Comparison of ENCODE assay signal across 17 mouse cellular contexts in genomic region chr6:108516248-108516647, GRCm38 (mm10).
"Had no signal": no experiment of that assay in that cellular context is flagged by ENCODE, and none has a peak within 500 bp of the region (broad histone marks: within the 10 kb centered on the region; RNA-seq: fewer than 3 reads in every experiment).

No protein-coding gene starts in this region.

- H3K27ac ChIP-seq: macrophage; midbrain, embryonic 12.5 days; neural tube, embryonic 12.5 days; stomach, embryonic 15.5 days; stomach, postnatal 0 days had no signal

- H3K9me3 ChIP-seq: lung, embryonic 15.5 days; megakaryocyte, embryonic 14.5 days; midbrain, embryonic 12.5 days; neural tube, embryonic 12.5 days; stomach, embryonic 15.5 days had no signal

- DNase-seq: lung, adult 2 months; lung, postnatal 14 days; lung, postnatal 36 days; midbrain, embryonic 14.5 days; right cerebral cortex, postnatal 14 days; thymus, adult 2 months; thymus, postnatal 25 days; thymus, postnatal 4 days had no signal

- H3K4me3 ChIP-seq: lung, embryonic 15.5 days; megakaryocyte, embryonic 14.5 days; midbrain, embryonic 12.5 days; neural tube, embryonic 12.5 days; stomach, embryonic 15.5 days had no signal

- H3K27me3 ChIP-seq: lung, embryonic 15.5 days; megakaryocyte, embryonic 14.5 days; midbrain, embryonic 12.5 days; neural tube, embryonic 12.5 days; stomach, embryonic 15.5 days had no signal

- H3K36me3 ChIP-seq: midbrain, embryonic 12.5 days; neural tube, embryonic 12.5 days; stomach, embryonic 15.5 days had no signal

- ATAC-seq: lung, postnatal 0 days; midbrain, embryonic 16.5 days had no signal

- H3K4me2 ChIP-seq: lung, embryonic 15.5 days; midbrain, embryonic 12.5 days; neural tube, embryonic 12.5 days; stomach, embryonic 15.5 days had no signal

- H3K4me1 ChIP-seq: midbrain, embryonic 12.5 days; neural tube, embryonic 12.5 days had no signal

- H3K9ac ChIP-seq: lung, embryonic 15.5 days; midbrain, embryonic 12.5 days; neural tube, embryonic 12.5 days; stomach, embryonic 15.5 days had no signal
